In genomic region chr8:126023706-126024305, GRCm38 (mm10) we compare ENCODE assay signal across 23 mouse cellular contexts. TPM values are rescaled to one million over a fixed set of nuclear protein-coding genes. Genes with fewer than 3 reads are reported as not detected.
DNase-seq lines count a peak whose midpoint lies in the region; ATAC-seq and TF ChIP-seq lines count a peak whose summit lies in the region.
"Had no signal": no experiment of that assay in that cellular context is flagged by ENCODE, and none has a peak within 500 bp of the region (broad histone marks: within the 10 kb centered on the region; RNA-seq: fewer than 3 reads in every experiment).

No protein-coding gene starts in this region.

- no peak overlapping the region for H3K4me2 ChIP-seq in stomach, embryonic 15.5 days
- H3K4me2 ChIP-seq: embryonic facial prominence, embryonic 15.5 days; heart, embryonic 11.5 days; limb, embryonic 15.5 days; midbrain, embryonic 15.5 days; neural tube, embryonic 12.5 days had no signal

- no peak for TF ChIP-seq CTCF in brain, embryonic 14.5 days (IDR thresholded peaks at IDR 0.05; ENCODE audit: borderline replicate concordance, extremely low read depth, insufficient read depth, insufficient read length)

- H3K4me3 ChIP-seq in stomach, embryonic 15.5 days (replicated peaks), result no peak overlapping the region
- H3K4me3 ChIP-seq: embryonic facial prominence, embryonic 15.5 days; limb, embryonic 15.5 days; midbrain, embryonic 15.5 days; neural tube, embryonic 12.5 days had no signal

- no peaks in the 10 kb centered on the region for H3K4me1 ChIP-seq in stomach, embryonic 15.5 days
- H3K4me1 ChIP-seq: midbrain, embryonic 15.5 days; neural tube, embryonic 12.5 days had no signal

- H3K27me3 ChIP-seq in stomach, embryonic 15.5 days (replicated peaks), result no peaks in the 10 kb centered on the region
- H3K27me3 ChIP-seq: embryonic facial prominence, embryonic 15.5 days; limb, embryonic 15.5 days; midbrain, embryonic 15.5 days; neural tube, embryonic 12.5 days had no signal

- no peak for TF ChIP-seq POLR2A in brain, embryonic 14.5 days (IDR thresholded peaks at IDR 0.05; ENCODE audit: borderline replicate concordance, extremely low read depth, insufficient read depth, insufficient read length, poor library complexity, severe bottlenecking)

- no peaks in the 10 kb centered on the region for H3K9me3 ChIP-seq in stomach, embryonic 15.5 days
- H3K9me3 ChIP-seq: embryonic facial prominence, embryonic 15.5 days; limb, embryonic 15.5 days; midbrain, embryonic 15.5 days; neural tube, embryonic 12.5 days had no signal

- H3K27ac ChIP-seq in stomach, embryonic 15.5 days, result no peak overlapping the region
- H3K27ac ChIP-seq: embryonic facial prominence, embryonic 15.5 days; kidney, postnatal 0 days; limb, embryonic 15.5 days; liver, embryonic 14.5 days; midbrain, embryonic 15.5 days; neural tube, embryonic 12.5 days had no signal

- no peaks in the 10 kb centered on the region for H3K36me3 ChIP-seq in stomach, embryonic 15.5 days
- H3K36me3 ChIP-seq: embryonic facial prominence, embryonic 15.5 days; limb, embryonic 15.5 days; midbrain, embryonic 15.5 days; neural tube, embryonic 12.5 days had no signal

- H3K9ac ChIP-seq in stomach, embryonic 15.5 days, result no peak overlapping the region
- H3K9ac ChIP-seq: embryonic facial prominence, embryonic 15.5 days; limb, embryonic 15.5 days; liver, embryonic 14.5 days; midbrain, embryonic 15.5 days; neural tube, embryonic 12.5 days had no signal

- DNase-seq in Muller cell, postnatal 12 days (ENCODE audit: inconsistent ontology term), result peak; percentile 17
- DNase-seq in brain, embryonic 14.5 days (ENCODE audit: low read depth), result peak; percentile 18
- DNase-seq in cerebellum, postnatal 25 days, result peak; percentile 33 to 62
- DNase-seq in thymus, postnatal 10 days (ENCODE audit: low spot score in 2 of 2), result no peak
- no peak for DNase-seq in embryo, embryonic 11 days
- no peak for DNase-seq in ovary, adult 18-20 months (ENCODE audit: low spot score)
- DNase-seq: adrenal gland, postnatal 10 days; gastrocnemius, postnatal 14 days; heart, adult 11 months; kidney, adult 18-20 months; left cerebral cortex, postnatal 4 days; thymus, postnatal 14 days had no signal

- peak; percentile 65; the same call in 1 of the 2 replicates for ATAC-seq in stomach, embryonic 15.5 days (ENCODE audit: insufficient read depth, low FRiP score, low read depth)
- ATAC-seq: forebrain, embryonic 16.5 days; hindbrain, embryonic 16.5 days; midbrain, embryonic 15.5 days had no signal

- 55% methylated on average over 3 of the region's 3 CpGs for WGBS in stomach, embryonic 15.5 days

RNA-seq across cellular contexts. Expression of gene Kcnk1, which starts 28.8 kb away (rescaled TPM):
- polyA plus RNA-seq in brain, embryonic 14.5 days (2012; rRNA removed), result 9.3 and 11.3 TPM in 2 replicates
- 58.1 and 69.1 TPM in 2 replicates for polyA plus RNA-seq in stomach, embryonic 15.5 days (2015; fragmentation: Nextera tagmentation; extraction: Ambion mirVana)
- polyA plus RNA-seq: C2C12 had no signal

Comparison
In these comparisons a context has a peak if more than half of its experiments do, and no peak if none do; other contexts are left out.
1. DNase-seq: peak in Muller cell, postnatal 12 days (single experiment), brain, embryonic 14.5 days (single experiment) and cerebellum, postnatal 25 days (2 of 2); none in thymus, postnatal 10 days (0 of 2), embryo, embryonic 11 days (single experiment) and ovary, adult 18-20 months (single experiment).